Mouse (Mus musculus): ENCODE data around the gene Dis3l.

- TF ChIP-seq CTCF (IDR thresholded peaks at IDR 0.05) (no peak), EP300 (IDR thresholded peaks at IDR 0.05) (no peak)
Measured at GRCm38 (mm10) chr9:64261023-64261422, 80.1 kb downstream of the Dis3l start.

Measured in lung, postnatal 0 days (tissue).